Mouse (Mus musculus) right cerebral cortex, postnatal 36 days (tissue): ENCODE results near the gene Pik3r4.
"Not testable (repeated sequence)": the region's sequence is repeated elsewhere in the genome, so short reads cannot be mapped to it uniquely, and the experiment has no call there.

Experiments
- DNase-seq, 2 experiments: peaks; one replicate each; pipeline ENCODE4 v3.0.0; 2022; ENCODE audit warnings: low spot score in 2 of 2, mixed read lengths in 1 of 2

Pik3r4 gene

DNA sequence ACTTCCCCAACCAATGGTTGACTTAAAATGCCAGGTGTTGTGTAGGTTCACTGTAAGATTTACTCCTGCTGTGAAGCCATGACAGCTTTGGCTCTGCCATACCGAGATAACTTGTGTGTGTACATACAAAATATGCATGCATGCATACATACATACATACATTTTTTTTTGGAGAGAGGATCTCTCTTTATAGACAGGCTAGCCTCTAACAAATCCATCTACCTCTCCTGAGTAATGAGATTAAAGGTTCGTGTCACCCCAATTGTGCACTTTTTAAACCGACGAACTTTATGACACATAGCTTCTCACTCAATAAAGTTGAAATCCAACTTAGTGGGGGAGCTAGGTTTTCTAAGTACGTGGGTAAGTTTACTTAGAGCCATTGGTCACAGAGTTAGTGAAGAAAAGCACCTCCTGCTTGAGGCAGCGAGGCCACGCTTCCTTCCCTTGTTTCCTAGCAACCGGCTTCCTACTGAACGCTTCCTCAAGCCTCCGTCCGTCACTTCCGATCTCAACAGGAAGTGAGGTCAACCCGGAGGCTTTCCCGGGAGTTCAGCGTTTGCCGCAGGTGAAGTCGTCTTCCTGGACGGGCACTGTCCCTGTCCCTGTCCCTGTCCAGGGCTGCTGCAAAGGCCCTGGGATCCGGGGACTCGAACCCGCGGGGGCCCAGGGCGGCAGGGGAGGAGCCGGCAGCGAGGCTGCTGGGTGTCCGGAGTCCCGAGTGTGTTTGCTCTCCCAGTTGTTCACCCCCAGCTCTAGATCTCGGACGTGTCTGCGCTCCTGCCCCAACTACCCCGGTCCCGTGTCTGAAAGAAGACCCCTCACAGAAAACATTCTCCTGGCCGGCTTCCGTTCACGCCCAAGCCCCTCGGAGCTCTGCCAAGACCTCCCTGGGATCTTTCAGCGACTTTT, at the start of gene Pik3r4:
Gene Pik3r4, plus strand, starts transcription at position 519 of the 912 bp plus-strand sequence.
- peak; percentile 80 to 89 for DNase-seq

DNA sequence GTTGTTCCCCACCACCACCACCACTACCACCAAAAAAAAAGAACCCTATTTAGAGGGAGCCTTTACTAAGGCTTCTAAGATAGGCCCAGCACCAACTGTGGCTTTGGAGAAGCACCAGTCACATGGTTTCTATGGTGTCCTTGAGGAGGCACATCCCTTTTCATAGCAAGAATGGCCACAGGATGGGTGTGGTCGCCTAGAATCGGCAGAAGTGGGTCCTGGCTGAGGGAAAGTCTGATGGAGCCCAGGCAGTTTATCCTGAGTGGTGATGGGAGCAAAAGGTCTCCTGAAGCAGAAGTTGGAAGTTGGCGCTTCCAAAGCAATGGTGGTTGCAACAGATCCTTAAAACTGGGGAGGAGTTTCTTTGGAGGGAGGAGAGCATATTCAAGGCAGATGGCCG, 43.9 kb upstream of the Pik3r4 start:
- no peak for DNase-seq

DNA sequence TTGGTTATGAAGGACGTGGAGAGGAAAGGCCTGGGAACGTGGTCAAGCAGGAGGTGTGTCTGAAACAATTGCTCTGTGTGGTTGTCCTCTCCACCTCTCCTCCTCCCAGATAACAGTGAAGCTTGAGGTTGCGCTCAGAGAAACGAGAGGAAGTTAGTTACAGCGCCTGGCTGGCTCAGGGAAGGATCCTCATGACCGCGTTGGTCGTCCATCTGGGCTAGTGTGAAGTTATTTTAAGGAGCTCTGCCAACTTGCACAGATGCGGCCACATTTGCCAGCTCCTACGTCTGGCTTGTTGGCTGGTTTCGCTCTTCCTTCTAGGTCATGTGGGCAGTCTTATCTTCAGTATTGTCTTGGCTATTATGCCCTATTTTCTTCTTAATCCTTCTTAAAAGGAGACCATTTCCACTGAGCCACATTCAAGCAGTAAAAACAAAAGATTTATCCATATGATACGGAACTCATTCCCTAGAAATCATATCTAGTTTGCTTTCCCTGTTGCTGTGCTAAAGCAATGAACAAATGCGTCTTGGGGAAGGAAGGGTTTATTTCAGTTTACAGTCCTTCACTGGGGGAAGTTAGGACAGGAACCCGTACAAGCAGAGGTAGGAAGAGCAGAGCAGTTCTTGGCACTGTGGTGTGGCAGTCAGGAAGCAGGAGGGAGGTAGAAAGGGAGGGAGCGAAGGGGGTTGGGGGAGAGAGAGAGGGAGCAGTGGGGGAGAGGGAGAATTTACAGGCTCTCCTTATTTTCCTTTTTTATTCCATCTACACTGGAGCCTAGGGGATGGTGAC, 30.6 kb upstream of the Pik3r4 start:
- peak; percentile 56 to 72 for DNase-seq

DNA sequence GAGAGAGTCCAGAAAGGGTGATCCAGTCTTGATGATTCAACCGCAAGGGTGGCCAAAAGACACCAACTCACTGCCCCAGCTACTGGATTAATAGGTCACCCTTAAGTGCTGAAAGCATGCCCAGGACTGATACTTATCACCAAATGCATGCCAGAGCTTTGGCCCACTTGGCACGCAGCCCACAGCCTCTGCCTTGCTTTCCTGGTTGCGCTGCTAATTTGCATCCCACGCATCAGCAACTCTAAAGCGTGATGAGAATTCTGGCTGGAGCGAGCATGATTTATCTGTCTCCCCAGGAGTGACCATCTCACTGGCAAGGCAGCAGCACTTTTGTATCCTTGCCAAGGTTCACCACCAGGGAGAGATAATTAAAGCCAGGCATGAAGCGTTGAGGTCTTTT, 29.9 kb upstream of the Pik3r4 start:
- no peak for DNase-seq

DNA sequence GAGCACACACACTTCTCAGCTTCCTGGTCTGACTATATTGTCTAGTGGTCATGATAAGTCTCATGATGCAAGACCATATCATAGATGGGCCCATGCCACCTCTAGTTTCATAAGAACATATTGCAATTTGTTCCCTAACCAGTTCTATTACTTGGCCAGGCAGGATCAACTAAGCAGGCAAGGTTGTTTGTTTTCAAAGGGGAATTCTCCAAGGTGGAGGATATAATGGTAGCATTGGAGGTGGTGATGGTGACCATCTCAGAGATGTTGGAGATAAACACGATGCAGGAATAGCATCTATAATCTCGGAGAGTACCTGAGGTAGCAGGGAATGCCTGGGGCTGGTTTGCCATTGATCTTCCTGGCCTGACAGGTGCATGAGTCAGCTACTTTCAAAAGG, 26.8 kb upstream of the Pik3r4 start:
- DNase-seq, result no peak

DNA sequence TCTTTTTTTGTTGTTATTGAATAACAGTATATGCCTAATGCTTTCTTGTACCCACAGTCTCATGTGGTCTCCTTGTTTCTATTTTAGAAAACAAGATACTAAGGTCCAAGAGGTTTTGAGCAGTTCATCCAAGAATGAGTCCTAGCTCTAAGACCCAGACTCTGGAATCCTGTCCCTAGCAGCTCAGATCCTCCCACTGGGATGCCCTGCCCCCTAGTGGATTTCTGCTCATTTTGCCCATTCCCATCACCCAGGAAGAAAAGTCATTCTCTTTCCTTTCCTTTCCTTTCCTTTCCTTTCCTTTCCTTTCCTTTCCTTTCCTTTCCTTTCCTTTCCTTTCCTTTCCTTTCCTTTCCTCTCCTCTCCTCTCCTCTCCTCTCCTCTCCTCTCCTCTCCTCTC, 25.5 kb upstream of the Pik3r4 start:
- DNase-seq, result not testable (repeated sequence)

DNA sequence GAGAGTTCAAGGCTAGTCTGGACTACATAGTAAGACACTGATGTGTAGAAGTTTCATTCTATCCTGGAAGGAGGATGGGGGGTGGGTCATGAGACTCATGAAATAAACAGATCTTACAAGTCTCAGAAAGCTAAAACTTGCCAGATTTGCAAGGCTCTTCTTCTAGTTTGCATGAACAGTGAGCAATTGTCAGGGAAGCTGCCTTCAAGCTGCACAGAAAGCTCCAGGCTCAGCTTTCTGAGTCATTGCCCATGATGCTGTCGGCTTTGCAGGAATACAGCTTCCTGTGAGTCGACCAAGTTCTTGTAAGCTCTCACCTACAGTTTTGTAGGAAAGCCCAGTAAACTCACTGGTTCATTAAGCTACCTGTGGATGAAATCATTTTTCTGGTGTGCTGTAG, 8.8 kb upstream of the Pik3r4 start:
- DNase-seq, result peak; percentile 34 to 47

DNA sequence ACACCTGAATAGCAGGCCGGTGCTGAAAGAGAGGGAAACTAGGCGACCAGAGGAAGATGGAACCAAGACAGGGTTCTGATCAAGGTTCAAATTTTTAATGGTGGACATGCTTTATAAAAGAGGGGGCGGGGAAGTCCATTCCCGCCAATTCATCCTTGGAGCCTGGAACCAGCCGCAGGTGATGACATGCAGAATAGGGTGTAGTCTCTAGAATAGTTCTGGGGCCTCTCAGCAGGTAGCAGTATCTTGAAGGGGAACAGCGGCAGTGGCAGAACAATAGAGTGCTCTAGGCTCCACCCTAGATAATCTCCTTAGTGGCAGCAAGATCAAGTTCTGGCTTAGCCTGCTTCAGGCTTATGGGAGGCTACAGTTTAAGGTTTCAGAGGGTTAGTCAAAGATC, 1.4 kb upstream of the Pik3r4 start:
- not testable (repeated sequence) for DNase-seq

DNA sequence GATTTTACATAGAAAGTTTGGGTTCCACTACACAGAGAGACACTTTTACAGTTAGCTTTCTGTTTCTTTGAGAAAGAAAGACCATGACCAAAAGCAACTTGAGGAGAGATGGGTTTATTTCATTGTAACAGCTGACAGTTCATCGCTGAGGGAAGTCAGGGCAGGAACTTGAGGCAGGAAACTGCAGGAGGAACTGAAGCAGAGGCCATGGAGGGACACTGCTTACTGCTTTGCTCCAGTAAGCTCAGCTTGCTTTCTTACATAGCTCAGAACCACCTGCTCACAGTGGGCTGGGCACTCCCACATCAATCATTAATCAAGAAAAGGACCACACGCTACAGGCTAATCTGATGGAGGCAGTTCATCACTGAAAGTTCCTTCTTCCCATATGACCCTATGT, 13.4 kb downstream of the Pik3r4 start:
- DNase-seq, result no peak

DNA sequence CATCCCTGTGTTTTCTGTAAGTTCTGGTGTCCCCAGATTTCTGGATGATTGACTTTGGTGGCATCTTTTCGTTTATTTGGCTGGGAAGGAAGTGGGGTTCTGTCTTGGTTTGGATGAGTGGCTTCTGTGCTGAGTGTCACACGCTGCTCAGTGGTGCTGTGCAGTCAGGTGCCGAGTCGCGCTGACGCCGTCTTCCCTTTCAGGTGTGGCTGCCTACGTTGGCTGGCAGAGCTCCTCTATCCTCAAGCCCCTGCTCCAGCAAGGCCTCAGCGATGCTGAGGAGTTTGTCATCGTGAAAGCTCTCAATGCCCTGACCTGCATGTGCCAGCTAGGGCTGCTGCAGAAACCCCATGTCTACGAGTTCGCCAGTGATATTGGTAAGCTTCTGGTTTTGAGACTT, 15.4 kb downstream of the Pik3r4 start:
- DNase-seq, result no peak

DNA sequence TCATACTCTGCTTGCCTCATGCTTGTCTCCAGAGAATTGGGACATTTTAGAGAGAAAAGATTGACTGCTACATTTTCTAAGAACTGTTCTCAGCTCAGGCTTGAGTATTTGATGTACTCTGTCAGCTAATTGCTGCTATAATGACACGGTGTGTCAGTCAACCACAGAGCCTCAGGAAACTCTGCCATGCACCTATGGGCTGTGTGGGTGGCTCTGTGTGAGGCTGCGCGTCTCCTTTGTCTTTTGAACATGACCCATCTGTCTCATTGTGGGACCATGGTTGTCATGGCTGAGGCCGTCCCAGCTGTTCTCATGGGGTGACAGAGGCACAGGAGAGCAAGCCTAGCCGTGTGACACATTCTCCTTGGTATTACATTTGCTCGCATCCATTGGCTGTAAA, 17.1 kb downstream of the Pik3r4 start:
- DNase-seq, result no peak

DNA sequence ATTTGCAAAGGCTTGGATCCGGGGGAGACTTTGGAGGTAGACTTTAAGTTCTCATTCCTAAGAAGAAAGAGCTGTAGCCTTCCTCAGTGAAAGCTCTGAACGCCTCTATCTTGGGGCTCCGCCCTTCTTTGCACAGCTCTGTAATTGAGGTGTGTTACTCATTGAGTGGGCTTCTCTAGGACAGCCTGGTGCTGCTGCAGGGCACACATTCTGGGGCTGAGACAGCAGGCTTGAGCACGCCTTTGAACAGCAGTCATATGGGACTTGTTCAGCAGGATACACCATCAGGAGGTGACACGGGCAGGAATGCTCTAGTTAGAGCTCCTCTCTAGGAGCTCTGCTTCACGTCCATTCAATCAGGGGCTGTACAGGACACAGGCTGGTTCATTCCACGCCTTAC, 22.5 kb downstream of the Pik3r4 start:
- DNase-seq, result no peak

DNA sequence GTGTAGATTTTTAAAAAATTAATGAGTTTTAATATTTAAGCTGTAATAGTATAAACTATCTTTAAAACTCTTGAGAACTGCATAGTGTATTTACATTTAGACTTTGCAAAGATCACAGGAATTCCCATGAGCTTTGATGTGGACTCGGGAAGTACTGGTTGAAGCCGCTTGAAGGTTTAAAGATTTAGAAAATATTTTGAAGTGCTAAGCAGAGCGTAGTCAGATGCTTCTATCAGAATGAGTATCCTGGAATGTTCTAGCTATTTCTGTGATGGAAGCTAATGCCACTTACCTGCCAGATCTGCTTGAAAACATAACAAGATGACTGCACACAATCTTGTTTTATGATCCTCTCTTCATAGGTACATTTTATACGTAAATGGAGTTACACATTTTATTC, 28.1 kb downstream of the Pik3r4 start:
- no peak for DNase-seq

DNA sequence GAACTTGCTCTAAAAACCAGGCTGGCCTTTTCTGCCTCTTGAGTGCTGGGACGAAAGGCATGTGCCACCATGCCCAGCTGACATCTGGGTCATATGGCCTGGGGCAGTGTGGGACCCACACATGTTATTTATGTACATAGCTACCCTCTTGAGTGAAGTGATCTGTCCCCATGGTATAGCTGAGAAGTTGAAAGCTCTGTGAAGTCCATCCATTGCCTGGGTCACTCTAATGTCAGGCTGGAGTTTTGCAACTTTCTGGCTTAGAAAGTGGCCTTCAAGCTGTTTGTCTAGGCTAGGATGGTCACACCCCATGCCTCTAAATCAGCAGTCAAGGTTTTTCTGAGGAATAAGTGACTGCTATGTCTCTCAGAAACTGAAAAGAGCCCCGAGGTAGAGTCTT, 29.3 kb downstream of the Pik3r4 start:
- no peak for DNase-seq

DNA sequence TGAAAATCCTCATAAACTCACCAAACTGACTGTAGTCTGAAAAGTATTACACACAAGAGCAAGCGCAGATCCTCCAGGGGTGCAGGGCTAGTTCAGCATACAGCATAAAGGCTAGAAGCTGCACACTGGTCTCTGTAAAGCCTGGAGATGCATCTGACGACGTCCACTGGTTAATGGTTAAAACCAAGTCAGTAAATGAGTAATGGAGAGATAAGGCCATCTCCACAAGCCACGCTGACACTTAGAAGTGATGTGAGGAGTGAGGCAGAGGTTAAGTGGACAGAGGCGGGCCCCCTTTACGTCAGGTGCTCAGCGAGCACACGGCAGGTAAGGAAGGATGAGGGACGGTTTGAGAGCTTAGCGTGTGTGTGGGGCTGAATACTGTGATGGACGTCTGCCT, 33.2 kb downstream of the Pik3r4 start:
- no peak for DNase-seq

DNA sequence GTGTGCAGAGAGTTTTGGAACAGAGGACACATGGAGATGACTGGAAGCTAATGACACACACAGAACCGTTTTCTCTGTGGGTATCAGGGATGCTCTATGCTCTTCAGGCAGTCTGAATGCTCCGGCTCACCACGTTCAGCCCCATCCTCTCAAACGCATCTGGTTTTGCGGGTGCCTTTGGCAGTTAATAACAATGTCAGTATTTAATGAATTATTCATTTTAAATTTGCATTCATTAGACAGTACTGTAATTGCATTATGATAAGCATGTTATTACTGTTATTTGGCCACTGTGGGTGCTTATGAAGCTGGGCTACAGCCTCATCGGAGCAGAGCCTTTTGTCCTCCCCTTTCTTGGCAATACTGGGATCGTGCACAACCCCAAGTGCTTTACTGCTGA, 38.6 kb downstream of the Pik3r4 start:
- DNase-seq, result no peak

DNA sequence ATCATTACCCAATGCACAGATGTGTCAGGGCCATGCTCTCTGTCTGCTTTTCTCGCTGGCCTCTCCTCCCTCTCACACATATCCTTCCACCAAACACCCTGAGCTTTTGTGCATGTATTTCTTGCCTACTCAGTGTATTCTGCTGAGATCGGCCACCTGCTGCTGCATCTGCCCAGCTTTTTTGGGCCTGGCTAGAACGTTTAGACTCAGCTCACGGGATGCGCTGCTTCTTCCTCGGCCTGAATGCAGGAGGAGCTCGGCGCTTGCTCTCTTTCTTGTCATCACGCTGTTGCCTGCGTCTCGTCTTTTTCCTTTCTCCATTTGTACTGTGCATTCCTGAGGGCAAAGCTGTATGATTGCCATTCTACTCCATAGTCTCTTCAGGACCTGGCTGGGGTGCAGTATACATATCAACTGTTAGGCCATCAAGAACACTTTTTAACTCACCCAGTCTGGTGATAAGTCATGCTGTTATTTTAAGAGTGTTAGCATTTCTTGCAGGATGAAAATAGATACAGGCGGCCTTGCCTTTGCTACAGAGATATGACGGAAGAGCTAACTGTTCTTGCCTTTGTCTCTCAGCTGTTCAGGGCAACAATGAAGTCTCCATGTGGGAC, 41.9 kb downstream of the Pik3r4 start:
- peak; percentile 68 to 69 for DNase-seq

DNA sequence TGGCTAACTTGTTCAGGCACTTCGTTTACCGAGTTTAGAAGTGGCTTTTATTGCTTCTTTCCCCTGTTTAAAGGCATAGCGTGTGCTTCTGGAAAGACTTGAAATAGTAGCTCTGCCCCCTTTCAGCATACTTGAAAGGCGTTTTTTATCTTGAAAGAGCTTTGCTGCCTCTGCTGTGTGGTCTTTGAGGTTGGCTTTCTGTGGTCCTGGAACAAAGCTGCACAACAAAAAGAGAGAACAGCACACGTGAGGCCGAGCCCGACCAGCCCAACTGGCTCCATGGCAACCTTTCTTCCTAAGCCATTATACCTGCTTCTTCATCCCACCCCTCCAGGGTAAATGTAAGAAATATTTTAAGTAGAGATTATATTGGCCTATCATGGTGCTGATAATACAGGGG, 46.7 kb downstream of the Pik3r4 start:
- DNase-seq, result no peak

DNA sequence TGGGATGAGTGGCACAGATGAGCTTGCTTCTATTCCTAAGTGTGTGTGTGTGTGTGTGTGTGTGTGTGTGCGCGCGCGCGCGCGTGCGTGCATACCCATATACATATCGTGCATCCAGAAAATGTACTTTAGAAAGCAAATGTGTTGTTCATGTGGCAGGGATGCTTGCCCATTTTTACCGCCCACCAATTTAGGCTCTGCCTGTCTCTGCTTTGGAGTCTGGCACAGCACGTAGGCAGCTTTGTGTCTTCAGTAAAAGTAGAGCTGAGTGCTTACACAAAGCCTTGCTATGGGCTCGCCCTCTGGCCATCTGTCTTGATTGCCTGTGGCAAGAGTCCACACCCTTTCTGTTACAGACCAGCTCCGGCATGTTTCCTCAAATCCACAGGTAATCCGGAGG, 49.7 kb downstream of the Pik3r4 start:
- DNase-seq, result peak; percentile 88 to 89

DNA sequence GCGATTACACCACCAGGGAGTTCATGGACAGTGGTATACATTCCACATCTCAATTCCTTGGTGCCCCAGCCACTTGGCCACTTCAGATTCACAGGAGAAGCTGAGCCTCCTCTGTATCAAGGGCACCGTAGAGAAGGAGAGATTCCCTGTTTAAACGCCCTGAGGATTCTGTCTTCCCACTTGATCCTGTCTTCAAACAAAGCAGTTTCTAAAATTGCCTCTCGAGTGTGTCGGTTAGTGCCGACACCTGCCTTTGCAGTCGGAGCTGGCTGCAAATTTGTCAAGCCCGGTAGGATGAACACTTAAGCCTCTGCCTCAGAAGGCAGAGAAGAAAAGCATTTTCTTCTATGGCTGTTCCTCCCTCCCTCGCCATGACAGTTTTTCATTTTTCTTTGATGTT, 50.3 kb downstream of the Pik3r4 start:
- peak; percentile 45 to 59 for DNase-seq

DNA sequence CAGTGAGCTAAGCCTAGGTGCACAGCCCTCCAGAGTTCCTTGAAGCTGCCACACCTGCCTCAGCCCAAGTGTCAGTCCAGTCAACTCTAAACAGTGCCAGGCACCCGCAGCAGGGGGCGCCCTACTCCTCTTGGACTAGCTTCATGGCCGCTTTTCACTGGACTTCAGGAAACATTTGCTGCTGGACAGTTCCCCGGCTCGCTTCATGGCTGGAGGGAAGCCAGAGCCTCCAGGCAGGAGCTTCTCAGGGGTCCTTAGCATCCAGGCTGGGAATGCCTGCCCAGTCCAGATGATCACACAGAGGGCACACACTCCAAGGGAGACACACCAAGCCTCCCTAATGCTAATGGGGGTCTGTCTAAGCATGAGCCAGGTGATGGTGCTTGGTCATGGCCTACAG, 51.1 kb downstream of the Pik3r4 start:
- DNase-seq, result peak; percentile 44 to 52

DNA sequence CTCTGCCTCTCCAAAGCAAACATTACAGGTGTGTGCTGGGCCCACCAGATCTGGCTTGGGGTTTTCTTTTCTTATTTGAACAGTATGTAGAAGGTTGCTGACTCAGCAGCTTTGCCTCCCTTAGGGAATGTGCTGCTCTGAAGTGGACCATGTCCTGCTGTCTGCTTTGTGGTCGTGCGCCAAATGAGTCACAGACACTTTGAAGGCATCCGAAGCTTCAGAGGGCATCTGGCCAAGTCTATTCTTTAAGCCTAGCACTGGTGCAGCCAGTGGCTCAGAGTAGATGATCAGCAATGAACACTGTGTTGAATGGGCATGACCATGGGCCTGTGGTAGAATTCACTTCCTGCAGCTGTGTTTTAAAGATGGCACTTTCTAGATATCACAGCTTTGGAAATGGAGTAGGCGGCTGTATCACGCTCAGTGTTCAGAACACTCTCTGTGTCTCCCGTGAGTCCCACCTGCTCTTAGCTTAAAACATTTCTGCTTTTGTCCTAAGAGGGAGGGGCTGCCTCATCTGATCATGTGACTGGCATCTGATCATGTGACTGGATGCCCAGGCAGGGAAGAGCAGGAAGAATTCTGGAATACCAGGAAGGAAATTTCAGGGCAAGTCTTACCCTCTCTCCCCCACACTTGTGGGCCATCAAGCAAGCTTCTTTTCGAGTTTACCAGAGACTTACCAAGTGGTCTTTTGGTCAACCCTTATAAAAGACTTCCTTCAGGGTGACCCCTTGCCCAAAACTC, 54.2 kb downstream of the Pik3r4 start:
- no peak for DNase-seq
